Mouse (Mus musculus) C2C12 (cell line): ENCODE data around the gene Tcea3. TPM values are rescaled to one million over a fixed set of nuclear protein-coding genes. Genes with fewer than 3 reads are reported as not detected.
A peak's percentile ranks its signal among the peaks of the same experiment; 100 is the strongest.

Experiments
- H3K27me3 ChIP-seq: one replicate; pipeline ENCODE4 v1.6.1; 2011; ENCODE audit not compliant: control insufficient read depth, insufficient read depth, insufficient read length
- H3K36me3 ChIP-seq: one replicate; pipeline ENCODE4 v1.6.1; 2011; ENCODE audit not compliant: control insufficient read depth, insufficient read depth
- H3K4me3 ChIP-seq: one replicate; pipeline ENCODE4 v1.5.1; 2011; ENCODE audit warnings: mild to moderate bottlenecking, control low read depth; ENCODE audit not compliant: poor library complexity, insufficient read depth, severe bottlenecking
- H3K79me2 ChIP-seq: one replicate; pipeline ENCODE4 v1.6.1; 2011; ENCODE audit not compliant: control insufficient read depth, insufficient read depth
- H3K79me3 ChIP-seq: one replicate; pipeline ENCODE4 v1.6.1; 2011; ENCODE audit warnings: low read depth, control low read depth
- H3ac ChIP-seq: one replicate; pipeline ENCODE3; 2011; ENCODE audit warnings: low read depth; ENCODE audit not compliant: control insufficient read depth, insufficient read length
- CEBPB ChIP-seq: IDR thresholded peaks from one replicate; pipeline ENCODE4 v1.6.1; 2011; ENCODE audit warnings: low read depth, mild to moderate bottlenecking, control low read depth, moderate library complexity
- CTCF ChIP-seq: IDR thresholded peaks from one replicate; pipeline ENCODE4 v1.5.1; 2011; ENCODE audit not compliant: control insufficient read depth, insufficient read depth, insufficient read length
- FOSL1 ChIP-seq: IDR thresholded peaks from one replicate; pipeline ENCODE4 v1.8.0; 2011; ENCODE audit warnings: mild to moderate bottlenecking, low read length; ENCODE audit not compliant: poor library complexity, insufficient read depth, severe bottlenecking
- MAX ChIP-seq: IDR thresholded peaks from one replicate; pipeline ENCODE4 v1.6.1; 2011; ENCODE audit warnings: mild to moderate bottlenecking, control low read depth
- MYOD1 ChIP-seq: IDR thresholded peaks from one replicate; pipeline ENCODE4 v1.6.1; 2011; ENCODE audit warnings: low read depth; ENCODE audit not compliant: control insufficient read depth, insufficient read length
- MYOG ChIP-seq: IDR thresholded peaks from one replicate; pipeline ENCODE4 v1.6.1; 2011; ENCODE audit not compliant: control insufficient read depth, insufficient read length; ENCODE audit errors: extremely low read depth
- USF1 ChIP-seq: IDR thresholded peaks from one replicate; pipeline ENCODE4 v1.6.1; 2011; ENCODE audit warnings: low read depth, mild to moderate bottlenecking, control low read depth, moderate library complexity
- polyA plus RNA-seq: library from polyadenylated mRNA; unstranded; fragments of >200 nt; fragmentation: generic; extraction: Trizol; gene quantifications from one replicate; pipeline ENCODE4 v1.2.1, GENCODE M21; 2012; ENCODE audit warnings: missing spikeins

Gene Tcea3
- polyA plus RNA-seq, 1 experiment: 2.8 TPM

- Histone ChIP-seq H3K4me3 (peak overlapping the region; percentile 98), H3K79me3 (peaks cover 36% of the 10 kb centered on the region), H3K79me2 (peaks cover 40% of the 10 kb centered on the region), H3K36me3 (no peaks in the 10 kb centered on the region), H3ac (no peak overlapping the region), H3K27me3 (no peaks in the 10 kb centered on the region)
- TF ChIP-seq FOSL1: no peak
Measured at GRCm38 (mm10) chr4:136309780-136310179, 62.3 kb downstream of the Tcea3 start.

- Histone ChIP-seq H3ac (peak within 1 kb of the TSS; percentile 94), H3K36me3 (no peaks in the 10 kb centered on the region), H3K79me2 (peaks cover 47% of the 10 kb centered on the region), H3K4me3 (peak within 1 kb of the TSS; percentile 98), H3K27me3 (no peaks in the 10 kb centered on the region), H3K79me3 (peaks cover 42% of the 10 kb centered on the region)
- TF ChIP-seq MYOD1: no peak
- TF ChIP-seq MYOG: no peak
- peak; percentile 72 for TF ChIP-seq MAX
- TF ChIP-seq FOSL1: no peak
- no peak for TF ChIP-seq CTCF
Measured at GRCm38 (mm10) chr4:136310229-136311041, 62.9 kb downstream of the Tcea3 start, which contains the start of gene Hnrnpr. Gene Hnrnpr (plus strand): TSS chr4:136310942.

DNA sequence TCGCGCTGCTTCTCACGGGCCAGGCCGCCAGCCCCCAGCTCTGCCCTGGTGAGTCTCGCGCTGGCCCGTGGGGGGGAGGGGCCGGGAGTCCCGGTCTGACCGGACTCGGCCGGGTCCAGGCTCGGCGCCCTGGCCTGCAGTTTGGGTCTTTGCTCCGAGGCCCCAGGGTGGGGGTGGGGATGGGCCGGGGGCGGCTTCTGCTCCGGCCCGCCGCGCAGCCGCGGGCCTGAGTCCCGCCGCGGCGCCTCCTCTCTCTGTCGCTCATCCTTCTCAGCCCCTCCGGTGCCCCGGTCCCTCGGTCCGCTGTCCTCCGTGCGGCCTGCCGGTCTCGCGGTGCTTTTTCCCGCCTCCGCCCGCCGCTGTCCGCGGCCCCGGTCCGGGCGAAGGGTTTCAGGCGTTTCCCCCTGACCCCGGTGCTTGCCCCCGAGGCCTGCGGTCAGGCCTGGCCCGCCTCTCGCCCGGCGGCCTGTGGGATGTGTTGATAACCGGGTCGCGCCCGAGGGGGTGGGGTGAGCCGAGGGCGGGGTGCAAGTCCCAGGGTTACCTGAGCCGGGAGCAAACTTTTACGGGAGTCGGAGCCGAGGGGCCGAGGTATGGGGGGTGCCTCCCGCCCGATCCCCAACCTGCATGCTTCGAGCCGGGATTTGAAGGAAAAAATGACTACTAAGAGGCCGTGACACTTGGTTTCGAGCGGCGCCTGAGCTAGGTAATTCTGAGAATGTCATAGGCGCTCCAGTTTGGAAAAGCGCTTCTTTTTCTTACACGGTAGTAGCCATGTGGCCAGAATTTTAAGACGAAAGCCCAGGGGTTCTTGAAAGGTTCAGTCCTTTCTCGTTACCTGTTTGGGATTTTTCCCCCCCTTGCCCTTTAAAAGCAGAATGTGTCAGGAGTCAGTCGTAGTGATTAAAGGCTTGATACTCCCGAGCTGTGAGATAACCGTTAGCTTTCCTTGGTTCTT lies 63.8 kb downstream of the Tcea3 start:
- peak overlapping the region; percentile 98 for H3K4me3 ChIP-seq
- H3K27me3 ChIP-seq: no peaks in the 10 kb centered on the region
- H3K79me3 ChIP-seq: peaks cover 51% of the 10 kb centered on the region
- no peak for TF ChIP-seq MAX
- no peak for TF ChIP-seq FOSL1
- no peak for TF ChIP-seq CTCF
- no peak for TF ChIP-seq USF1
- no peak for TF ChIP-seq MYOG
- TF ChIP-seq MYOD1: no peak
- no peak for TF ChIP-seq CEBPB
- H3K36me3 ChIP-seq: peaks cover 5% of the 10 kb centered on the region
- H3ac ChIP-seq: peak overlapping the region; percentile 94
- H3K79me2 ChIP-seq: peaks cover 56% of the 10 kb centered on the region

DNA sequence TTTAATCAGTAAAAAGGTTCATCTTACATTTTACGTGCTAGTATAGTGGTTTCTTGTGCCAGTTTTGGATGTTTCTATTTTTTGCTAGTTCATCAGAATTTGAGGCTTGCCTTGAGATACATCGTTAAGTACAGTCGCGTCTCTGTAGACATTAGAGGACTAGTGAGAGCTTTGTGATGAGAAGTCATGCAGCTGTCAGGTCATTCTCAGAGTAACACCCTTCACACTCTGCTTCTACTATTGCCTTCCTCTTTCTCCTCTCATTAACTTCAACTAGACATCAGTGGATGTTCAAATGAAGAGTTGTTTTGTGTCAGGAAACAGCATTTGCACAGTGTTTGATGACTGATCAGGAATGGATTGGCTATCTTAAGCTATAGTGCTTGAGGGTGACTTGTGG lies 65.1 kb downstream of the Tcea3 start:
- H3ac ChIP-seq: peak overlapping the region; percentile 3
- H3K27me3 ChIP-seq: no peaks in the 10 kb centered on the region
- peaks cover 63% of the 10 kb centered on the region for H3K79me3 ChIP-seq
- H3K4me3 ChIP-seq: no peak overlapping the region
- TF ChIP-seq CTCF (no peak), CEBPB (no peak), MYOG (no peak), FOSL1 (no peak), MAX (no peak), USF1 (no peak), MYOD1 (no peak)
- peaks cover 18% of the 10 kb centered on the region for H3K36me3 ChIP-seq
- H3K79me2 ChIP-seq: peaks cover 69% of the 10 kb centered on the region

DNA sequence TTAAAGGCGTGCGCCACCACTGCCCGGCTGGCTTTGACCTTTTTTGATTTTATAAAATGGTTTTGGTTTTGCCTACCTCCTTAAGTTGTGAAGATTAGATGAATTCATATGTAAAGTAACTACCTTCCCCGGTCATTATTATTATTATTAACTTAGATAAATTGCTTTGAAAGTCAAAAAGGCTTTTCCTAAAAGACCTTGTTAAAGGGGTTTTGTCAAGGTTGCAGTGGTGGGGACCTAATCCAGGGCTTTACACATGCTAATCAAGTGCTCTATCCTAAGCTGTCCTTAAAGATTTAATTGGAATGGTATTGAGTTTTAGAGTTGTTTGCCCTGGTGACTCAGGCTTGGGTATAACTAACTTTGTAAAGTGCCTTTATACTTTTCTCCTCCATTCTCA lies 70.1 kb downstream of the Tcea3 start:
- TF ChIP-seq FOSL1 (no peak), CEBPB (no peak), MYOD1 (no peak), CTCF (no peak)
- Histone ChIP-seq H3ac (no peak overlapping the region), H3K27me3 (no peaks in the 10 kb centered on the region), H3K79me2 (peaks cover 100% of the 10 kb centered on the region), H3K36me3 (peaks cover 66% of the 10 kb centered on the region), H3K79me3 (peaks cover 84% of the 10 kb centered on the region), H3K4me3 (no peak overlapping the region)
